Comparison of ENCODE assay signal across 7 mouse cellular contexts in the genomic region with DNA sequence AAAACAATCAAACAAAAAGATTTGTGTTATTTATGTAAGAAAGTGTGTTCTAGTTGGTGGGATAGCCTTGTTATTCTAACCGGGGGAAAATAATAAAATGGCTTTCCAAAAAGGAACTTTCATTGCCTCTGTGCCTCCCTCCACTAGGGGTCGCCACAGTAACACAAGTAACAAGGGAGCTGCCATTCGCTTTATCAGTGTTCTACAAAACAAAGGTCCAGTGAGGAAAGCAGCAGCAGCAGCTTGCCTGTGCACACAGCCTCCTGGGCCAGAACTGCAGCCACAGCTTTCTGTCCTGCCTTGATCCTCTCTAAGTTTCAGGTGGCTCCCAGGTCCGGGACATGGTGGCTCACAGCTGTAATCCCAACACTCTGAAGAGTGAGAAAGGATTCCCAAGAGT. TPM values are rescaled to one million over a fixed set of nuclear protein-coding genes. Genes with fewer than 3 reads are reported as not detected.
DNase-seq lines count a peak whose midpoint lies in the region; ATAC-seq and TF ChIP-seq lines count a peak whose summit lies in the region.

No protein-coding gene starts in this region.

- DNase-seq in cerebellum, adult 9-10 months, result peak; percentile 91
- DNase-seq in frontal cortex, postnatal 25 days (ENCODE audit: low spot score in 2 of 2), result peak; percentile 73 to 76
- peak; percentile 92 for DNase-seq in induced T-regulatory cell, adult 2 months (ENCODE audit: low read depth)
- peak; percentile 77 to 79 for DNase-seq in left cerebral cortex, adult 2 months (ENCODE audit: extremely low spot score in 1 of 2, low spot score in 2 of 2)
- peak; percentile 86 for DNase-seq in right cerebral cortex, postnatal 4 days

- no peak overlapping the region for H3K4me3 ChIP-seq in left cerebral cortex, adult 2 months

- peak; percentile 34 for ATAC-seq in activated CD4-positive, CD25-positive, alpha-beta regulatory T cell, adult 4 months
- peak; percentile 79 for ATAC-seq in megakaryocyte-erythroid progenitor cell, adult 5-6 weeks (replicated peaks; ENCODE audit: low FRiP score, low TSS enrichment, poor library complexity, severe bottlenecking)

- peak; percentile 88 for TF ChIP-seq CTCF in left cerebral cortex, adult 2 months (IDR thresholded peaks at IDR 0.05)

- no peak overlapping the region for H3K27ac ChIP-seq in left cerebral cortex, adult 2 months

- intact Hi-C loops in left cerebral cortex, adult 2 months (cut with DNase I), result no loop called here

RNA-seq across cellular contexts. Expression of a gene that starts 2.8 kb away (rescaled TPM):
- polyA plus RNA-seq in activated CD4-positive, CD25-positive, alpha-beta regulatory T cell, adult 4 months (2017; shearing (Covaris generic)), result not detected
- 1 to 10 TPM in 1 of 2 experiments, under 1 TPM in 1; 0.68 to 1.3 TPM for total RNA-seq in left cerebral cortex, adult 2 months (2021)
- total RNA-seq in megakaryocyte-erythroid progenitor cell, adult 5-6 weeks (2014; fragmentation: Nextera tagmentation), result not detected in 2 replicates
- not detected in 2 replicates for total RNA-seq in megakaryocyte-erythroid progenitor cell, adult 5-6 weeks (2017)

RNA-seq across cellular contexts. Expression of a gene that starts 10.0 kb away (rescaled TPM):
- 1 to 10 TPM in 1 of 2 experiments, under 1 TPM in 1; 0.48 to 1.1 TPM for polyA plus RNA-seq in activated CD4-positive, CD25-positive, alpha-beta regulatory T cell, adult 4 months (2017; shearing (Covaris generic))
- 100 to 1,000 TPM; 102 to 103 TPM for total RNA-seq in left cerebral cortex, adult 2 months (2021)
- 11.7 and 15.6 TPM in 2 replicates for total RNA-seq in megakaryocyte-erythroid progenitor cell, adult 5-6 weeks (2014; fragmentation: Nextera tagmentation)
- 4.3 and 4.8 TPM in 2 replicates for total RNA-seq in megakaryocyte-erythroid progenitor cell, adult 5-6 weeks (2017)

RNA-seq across cellular contexts. Expression of a gene that starts 22.7 kb away (rescaled TPM):
- 10 to 100 TPM; 63.4 to 67.4 TPM for polyA plus RNA-seq in activated CD4-positive, CD25-positive, alpha-beta regulatory T cell, adult 4 months (2017; shearing (Covaris generic))
- 1 to 10 TPM; 1.1 to 1.4 TPM for total RNA-seq in left cerebral cortex, adult 2 months (2021)
- total RNA-seq in megakaryocyte-erythroid progenitor cell, adult 5-6 weeks (2014; fragmentation: Nextera tagmentation), result 1.5 and 9.6 TPM in 2 replicates
- 2.9 and 11.9 TPM in 2 replicates for total RNA-seq in megakaryocyte-erythroid progenitor cell, adult 5-6 weeks (2017)

RNA-seq across cellular contexts. Expression of a gene that starts 49.9 kb away (rescaled TPM):
- not detected for polyA plus RNA-seq in activated CD4-positive, CD25-positive, alpha-beta regulatory T cell, adult 4 months (2017; shearing (Covaris generic))
- 100 to 1,000 TPM; 137 to 144 TPM for total RNA-seq in left cerebral cortex, adult 2 months (2021)
- 1.8 and 7.6 TPM in 2 replicates for total RNA-seq in megakaryocyte-erythroid progenitor cell, adult 5-6 weeks (2014; fragmentation: Nextera tagmentation)
- total RNA-seq in megakaryocyte-erythroid progenitor cell, adult 5-6 weeks (2017), result 0.19 and 1.5 TPM in 2 replicates

RNA-seq across cellular contexts. Expression of a gene that starts 51.8 kb away (rescaled TPM):
- 100 to 1,000 TPM; 145 to 163 TPM for polyA plus RNA-seq in activated CD4-positive, CD25-positive, alpha-beta regulatory T cell, adult 4 months (2017; shearing (Covaris generic))
- total RNA-seq in left cerebral cortex, adult 2 months (2021), result not detected
- total RNA-seq in megakaryocyte-erythroid progenitor cell, adult 5-6 weeks (2014; fragmentation: Nextera tagmentation), result 0.61 TPM in 1 of 2 replicates, not detected in the other
- not detected in 2 replicates for total RNA-seq in megakaryocyte-erythroid progenitor cell, adult 5-6 weeks (2017)

Comparison
In these comparisons a context has a peak if more than half of its experiments do, and no peak if none do; other contexts are left out.
1. RNA of a gene that starts 10.0 kb away (total RNA-seq): 102 to 103 TPM in left cerebral cortex, adult 2 months; 4.3 to 15.6 TPM in megakaryocyte-erythroid progenitor cell, adult 5-6 weeks; every median in the first group is over 4 times any median in the second.
2. Peak in every context shown above with its lines, with median percentiles within 50 percentile points of each other: DNase-seq.